Mouse (Mus musculus) liver, embryonic 14.5 days (tissue): Measurements from ENCODE around the gene Drosha. TPM values are rescaled to one million over a fixed set of nuclear protein-coding genes. Genes with fewer than 3 reads are reported as not detected.

Experiments
- ATAC-seq: fragments of 200-750 bp; cut with Nextera tagmentation; 2 replicates; pipeline ENCODE4 v1.8.0; 2017; ENCODE audit warnings: moderate number of reproducible peaks, mild to moderate bottlenecking, moderate library complexity; ENCODE audit not compliant: insufficient read depth
- DNase-seq, 3 experiments: peaks; one replicate each; pipeline ENCODE4 v3.0.0-alpha.2; 2012 to 2013; ENCODE audit warnings: low read depth in 3 of 3, low spot score in 3 of 3
- H3K27ac ChIP-seq: fragments of 300-500 bp; sonication (generic); 2 replicates; pipeline ENCODE4 v1.5.1; 2014; ENCODE audit warnings: moderate library complexity, mild to moderate bottlenecking, control low read depth, inconsistent platforms
- H3K27me3 ChIP-seq: fragments of 300-500 bp; sonication (generic); 2 replicates; pipeline ENCODE4 v1.6.1; 2014; ENCODE audit warnings: mild to moderate bottlenecking, low read length, moderate library complexity; ENCODE audit not compliant: control insufficient read depth, insufficient read depth
- H3K36me3 ChIP-seq: fragments of 300-500 bp; sonication (generic); replicated peaks from 2 replicates; pipeline ENCODE4 v1.6.1; 2014; ENCODE audit warnings: low read depth; ENCODE audit not compliant: control insufficient read depth, insufficient read depth
- H3K4me1 ChIP-seq, 2 experiments: fragments of 200-500 bp in 1 of 2; fragments of 300-500 bp in 1 of 2; sonication (generic) in 1 of 2; replicated peaks; 2 replicates each; pipeline ENCODE4 v1.6.1; 2012 to 2014; ENCODE audit warnings: antibody characterized with exemption in 1 of 2, inconsistent platforms in 1 of 2, low read length in 1 of 2; ENCODE audit not compliant: control insufficient read depth in 2 of 2, insufficient read depth in 2 of 2
- H3K4me2 ChIP-seq: fragments of 300-500 bp; sonication (generic); 2 replicates; pipeline ENCODE4 v1.6.1; 2014; ENCODE audit warnings: low read depth, mild to moderate bottlenecking, control low read depth, moderate library complexity
- H3K4me3 ChIP-seq, 2 experiments: fragments of 200-500 bp in 1 of 2; fragments of 300-500 bp in 1 of 2; sonication (generic) in 1 of 2; 2 replicates each; pipeline ENCODE4 v1.5.1; 2012 to 2014; ENCODE audit warnings: low read depth in 2 of 2, low read length in 2 of 2, mild to moderate bottlenecking in 2 of 2, control low read depth in 1 of 2, inconsistent platforms in 1 of 2, moderate library complexity in 1 of 2; ENCODE audit not compliant: insufficient read depth in 1 of 2
- H3K9ac ChIP-seq: fragments of 300-500 bp; sonication (generic); replicated peaks from 2 replicates; pipeline ENCODE4 v1.6.1; 2014; ENCODE audit warnings: mild to moderate bottlenecking, control low read depth, moderate library complexity
- H3K9me3 ChIP-seq: fragments of 300-500 bp; sonication (generic); 2 replicates; pipeline ENCODE4 v1.6.1; 2016; ENCODE audit warnings: low read length, mixed read lengths; ENCODE audit not compliant: control insufficient read depth
- CTCF ChIP-seq: IDR thresholded peaks from 2 replicates; pipeline ENCODE4 v1.5.1; 2016; ENCODE audit warnings: antibody characterized with exemption, low read depth, control low read depth
- EP300 ChIP-seq: IDR thresholded peaks from 2 replicates; pipeline ENCODE4 v1.6.1; 2016; ENCODE audit warnings: antibody characterized with exemption, low read depth
- WGBS: fragments of 180-500 bp; shearing (Covaris S2); extraction: QIAGEN DNeasy Blood & Tissue Kit; methylation state at CpG from one replicate; pipeline ENCODE4 v1.1.7; 2014; ENCODE audit not compliant: insufficient replicate concordance; 5-methylcytosine and 5-hydroxymethylcytosine counted together
- polyA plus RNA-seq, 2 experiments: library from polyadenylated mRNA; depleted of rRNA in 1 of 2; stranded (reverse) in 1 of 2; unstranded in 1 of 2; fragments of >200 nt; fragmentation: Nextera tagmentation in 1 of 2; extraction: Ambion mirVana in 1 of 2; gene quantifications; 2 replicates each; pipeline versions ENCODE4 v1.2.1 to v1.2.3; 2012 to 2014

The Drosha gene
- polyA plus RNA-seq, 2 experiments: 8.8 to 13.5 TPM

DNA sequence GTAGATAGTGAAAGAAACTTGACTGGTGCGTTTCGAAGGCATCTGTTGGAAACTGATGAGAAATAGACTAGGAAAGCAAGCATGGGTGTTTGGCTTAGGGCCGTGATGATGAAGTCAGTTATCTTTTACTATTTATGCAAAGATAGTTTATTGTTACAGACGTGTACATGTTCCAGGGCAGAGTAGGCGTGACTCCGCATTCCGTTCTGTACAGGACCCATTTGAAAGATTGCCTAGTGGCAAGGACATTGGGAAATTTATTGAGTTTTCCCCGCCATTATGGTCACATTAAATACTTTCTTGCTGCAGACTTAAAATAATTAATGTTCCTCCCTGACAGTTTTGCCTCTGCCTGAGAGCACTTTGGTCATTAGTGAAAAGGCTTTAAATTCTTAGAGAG lies 55.3 kb downstream of the Drosha start:
- Histone ChIP-seq H3K27me3 (no peaks in the 10 kb centered on the region), H3K4me1 (no peaks in the 10 kb centered on the region), H3K27ac (no peak overlapping the region), H3K36me3 (peaks cover 39% of the 10 kb centered on the region), H3K4me3 (no peak overlapping the region), H3K9me3 (no peaks in the 10 kb centered on the region), H3K4me2 (no peak overlapping the region), H3K9ac (no peak overlapping the region)
- no peak for ATAC-seq
- 85% methylated on average over 8 of the region's 8 CpGs for WGBS
- no peak for DNase-seq
- TF ChIP-seq EP300: no peak
- no peak for TF ChIP-seq CTCF

GRCm38 (mm10) chr15:12884855-12885254 lies 60.2 kb downstream of the Drosha start:
- Histone ChIP-seq H3K4me1 (no peaks in the 10 kb centered on the region), H3K27ac (no peak overlapping the region), H3K4me3 (no peak overlapping the region), H3K4me2 (no peak overlapping the region), H3K9me3 (no peaks in the 10 kb centered on the region), H3K9ac (no peak overlapping the region), H3K27me3 (no peaks in the 10 kb centered on the region), H3K36me3 (peaks cover 40% of the 10 kb centered on the region)
- no peak for TF ChIP-seq EP300
- TF ChIP-seq CTCF: no peak
- DNase-seq (no peak), ATAC-seq (no peak)
- 89% methylated on average over 15 of the region's 15 CpGs for WGBS

GRCm38 (mm10) chr15:12885361-12885760 lies 60.7 kb downstream of the Drosha start:
- Histone ChIP-seq H3K4me3 (no peak overlapping the region), H3K4me2 (no peak overlapping the region), H3K27ac (no peak overlapping the region), H3K27me3 (no peaks in the 10 kb centered on the region), H3K4me1 (no peaks in the 10 kb centered on the region), H3K36me3 (peaks cover 43% of the 10 kb centered on the region), H3K9ac (no peak overlapping the region), H3K9me3 (no peaks in the 10 kb centered on the region)
- no peak for DNase-seq
- WGBS: 86% methylated on average over 11 of the region's 11 CpGs
- no peak for ATAC-seq
- TF ChIP-seq CTCF (no peak), EP300 (no peak)

DNA sequence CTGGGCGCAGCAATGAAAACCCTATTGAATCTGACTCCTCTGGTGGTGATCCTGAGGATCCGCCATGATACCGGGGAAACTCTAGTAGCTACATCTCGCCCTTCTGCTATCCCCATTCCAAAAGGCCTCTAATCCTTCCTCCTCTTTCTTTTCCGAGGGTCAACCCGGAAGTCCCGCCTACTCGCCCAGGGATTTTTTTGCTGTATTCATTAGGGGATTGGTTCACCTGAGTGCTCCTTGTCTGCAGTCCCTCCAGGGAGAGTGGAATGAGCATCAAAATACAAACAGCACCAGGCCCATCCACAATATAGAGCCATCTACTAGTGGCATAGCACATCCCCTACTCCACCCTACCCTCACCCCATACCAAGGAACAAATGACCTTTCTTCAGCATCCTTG lies 62.6 kb downstream of the Drosha start:
- WGBS: 85% methylated on average over 8 of the region's 8 CpGs
- no peak overlapping the region for H3K4me3 ChIP-seq
- peaks cover 39% of the 10 kb centered on the region for H3K36me3 ChIP-seq
- no peaks in the 10 kb centered on the region for H3K27me3 ChIP-seq
- no peak for TF ChIP-seq CTCF
- TF ChIP-seq EP300: no peak
- no peak overlapping the region for H3K9ac ChIP-seq
- H3K4me2 ChIP-seq: no peak overlapping the region
- no peak overlapping the region for H3K27ac ChIP-seq
- DNase-seq: no peak
- no peaks in the 10 kb centered on the region for H3K4me1 ChIP-seq
- H3K9me3 ChIP-seq: no peaks in the 10 kb centered on the region
- ATAC-seq: no peak

- H3K9ac ChIP-seq: no peak overlapping the region
- no peaks in the 10 kb centered on the region for H3K9me3 ChIP-seq
- no peaks in the 10 kb centered on the region for H3K27me3 ChIP-seq
- no peak overlapping the region for H3K27ac ChIP-seq
- H3K4me2 ChIP-seq: no peak overlapping the region
- no peak for DNase-seq
- H3K4me1 ChIP-seq: no peaks in the 10 kb centered on the region
- ATAC-seq: no peak
- H3K36me3 ChIP-seq: peaks cover 29% of the 10 kb centered on the region
- 79% methylated on average over 4 of the region's 4 CpGs for WGBS
- H3K4me3 ChIP-seq: no peak overlapping the region
- TF ChIP-seq EP300 (no peak), CTCF (no peak)
These were observed 63.7 kb downstream of the Drosha start for GRCm38 (mm10) chr15:12888312-12888711.

GRCm38 (mm10) chr15:12889909-12890308 lies 65.3 kb downstream of the Drosha start:
- Histone ChIP-seq H3K36me3 (peaks cover 22% of the 10 kb centered on the region), H3K4me2 (no peak overlapping the region), H3K27me3 (no peaks in the 10 kb centered on the region), H3K4me3 (no peak overlapping the region), H3K9me3 (no peaks in the 10 kb centered on the region), H3K4me1 (peaks cover under 1 to 5% of the 10 kb centered on the region in 2 experiments), H3K9ac (no peak overlapping the region), H3K27ac (no peak overlapping the region)
- WGBS: 84% methylated on average over 11 of the region's 11 CpGs
- TF ChIP-seq CTCF: no peak
- TF ChIP-seq EP300: no peak
- DNase-seq (no peak), ATAC-seq (no peak)
